Mouse (Mus musculus): ENCODE measurements around the gene Hist1h2ae.

DNA sequence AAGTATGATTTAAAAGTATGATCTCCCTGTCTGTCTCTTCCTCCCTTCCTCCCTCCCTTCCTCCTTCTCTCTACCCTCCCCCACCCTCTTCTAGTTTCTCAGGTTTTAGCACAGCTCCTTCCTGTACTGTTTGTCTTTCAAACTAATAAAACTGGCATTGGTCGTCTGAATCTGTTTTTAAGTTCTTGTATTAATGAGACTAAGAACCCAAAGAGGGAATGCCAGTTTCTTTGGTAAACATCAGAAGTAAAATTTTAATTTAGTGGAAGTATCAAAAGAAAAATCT is 15.9 kb upstream of the Hist1h2ae start:
- TF ChIP-seq TAL1 (IDR thresholded peaks at IDR 0.05; ENCODE audit: low read length) = no peak
- TF ChIP-seq GATA1 (IDR thresholded peaks at IDR 0.05; ENCODE audit: low read length) = no peak
